Mouse (Mus musculus): ENCODE results near the gene Tnrc6b.
"Not testable (repeated sequence)": the region's sequence is repeated elsewhere in the genome, so short reads cannot be mapped to it uniquely, and the experiment has no call there.

The Tnrc6b gene

DNA sequence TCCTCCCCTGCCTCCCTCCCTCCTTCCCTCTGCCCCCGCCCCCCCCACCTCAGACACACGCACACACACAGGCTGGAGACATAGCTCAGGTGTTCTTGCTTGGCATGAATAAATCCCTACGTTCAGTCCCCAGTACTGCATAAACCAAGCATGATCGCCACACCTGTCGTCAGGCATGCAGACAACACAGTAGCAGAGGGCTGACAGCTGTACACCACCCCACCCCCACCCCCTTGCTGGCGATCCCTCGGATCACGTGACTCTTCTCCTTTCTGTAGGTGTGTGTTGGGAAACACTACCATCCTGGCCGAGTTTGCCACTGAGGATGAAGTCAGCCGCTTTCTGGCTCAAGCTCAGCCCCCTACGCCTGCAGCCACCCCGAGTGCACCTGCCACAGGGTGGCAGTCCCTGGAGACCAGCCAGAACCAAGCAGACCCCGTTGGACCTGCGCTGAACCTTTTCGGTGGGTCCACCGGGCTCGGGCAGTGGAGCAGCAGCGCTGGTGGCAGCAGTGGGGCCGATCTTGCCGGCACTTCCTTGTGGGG is 217.8 kb downstream of the Tnrc6b start:
- DNase-seq: no peak

DNA sequence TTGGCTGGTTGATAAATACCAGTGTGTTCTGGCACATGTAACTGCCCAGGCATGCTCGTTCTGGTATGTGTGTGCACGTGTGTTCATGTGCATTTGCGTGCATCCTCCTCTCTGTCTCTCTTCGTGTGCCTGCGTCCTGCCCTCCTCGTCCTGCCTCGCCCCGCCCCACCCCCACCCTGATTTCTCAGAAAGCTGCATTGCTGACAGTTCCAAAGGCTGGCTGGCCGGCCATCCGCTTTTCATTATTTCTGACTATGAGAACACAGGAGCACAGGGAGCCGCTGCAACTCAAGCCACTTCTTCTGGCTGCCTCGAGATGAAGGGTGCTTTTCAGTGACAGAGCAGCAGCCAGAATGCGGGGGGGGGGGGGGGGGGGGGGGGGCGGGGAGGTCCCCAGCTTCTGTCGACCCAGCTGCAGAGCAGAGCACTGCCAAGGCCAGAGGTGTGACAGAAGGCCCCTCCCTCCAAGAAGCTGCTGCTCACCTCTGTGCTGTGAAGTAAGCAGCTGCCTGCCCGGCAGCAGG is 219.0 kb downstream of the Tnrc6b start:
- DNase-seq: no peak

DNA sequence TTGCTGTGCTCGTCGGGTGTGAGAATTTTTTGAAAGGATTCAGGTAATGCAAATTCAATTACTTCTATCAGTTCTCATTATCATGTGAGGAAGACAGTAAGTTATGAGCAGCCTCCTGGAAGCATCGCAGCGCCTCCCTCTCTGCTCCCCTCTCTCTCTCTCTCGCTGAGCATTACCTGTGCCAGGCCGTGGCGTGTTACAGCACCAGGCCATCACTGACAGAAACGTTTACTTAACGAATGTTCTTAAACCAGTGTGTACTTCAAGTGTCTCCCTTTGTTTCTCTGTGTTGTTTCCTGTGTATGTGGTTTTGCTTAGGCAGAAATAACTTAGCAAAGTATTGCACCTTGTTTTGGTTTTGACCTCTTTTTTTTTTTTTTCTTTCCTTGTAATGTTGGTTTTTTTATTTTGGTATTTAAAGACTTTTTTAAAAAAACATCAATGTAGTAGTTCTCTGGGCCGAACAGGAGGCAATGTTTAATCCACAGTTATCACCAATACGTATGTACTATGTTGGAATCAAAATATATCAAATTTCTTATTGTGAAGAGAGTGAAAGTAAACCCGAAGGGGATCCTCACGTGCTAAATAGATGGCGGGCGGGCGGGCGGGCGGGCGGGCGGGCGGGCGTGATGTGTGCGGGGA is 219.7 kb downstream of the Tnrc6b start:
- DNase-seq: not testable (repeated sequence)

DNA sequence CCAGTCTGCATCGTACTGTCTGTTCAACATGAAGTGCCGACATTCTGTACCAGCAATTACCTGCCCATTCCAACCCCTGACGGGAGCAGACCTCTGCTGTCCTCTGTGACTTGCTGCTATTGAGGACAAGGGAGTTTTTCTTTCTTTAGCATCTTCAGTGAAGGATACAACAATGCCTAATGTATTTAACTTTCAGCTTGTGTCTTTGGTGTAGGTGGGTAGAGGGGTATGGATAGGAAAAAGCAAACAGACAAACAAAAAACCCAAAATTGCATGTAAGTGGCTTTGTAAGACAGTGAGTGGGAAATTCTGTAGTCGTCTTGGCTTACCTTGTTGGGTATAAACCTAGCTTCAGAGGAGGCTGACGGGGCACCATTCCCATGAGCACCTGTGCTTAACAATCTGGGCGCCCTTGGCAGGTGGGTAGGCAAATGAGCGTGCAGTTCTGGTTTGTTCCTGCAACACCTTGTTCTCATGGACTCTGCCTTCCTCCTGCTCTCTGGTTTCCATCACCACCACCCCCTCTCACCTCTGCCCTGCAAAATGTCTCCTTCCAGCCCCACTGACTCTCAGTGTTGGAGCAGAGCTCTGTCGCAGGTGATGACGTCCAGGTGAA is 220.3 kb downstream of the Tnrc6b start:
- no peak for DNase-seq

GRCm38 (mm10) chr15:80934841-80935240 is 223.7 kb downstream of the Tnrc6b start:
- DNase-seq: no peak

GRCm38 (mm10) chr15:80936686-80937085 is 225.6 kb downstream of the Tnrc6b start:
- no peak for DNase-seq

- DNase-seq: no peak
Observed at GRCm38 (mm10) chr15:80938615-80939014, 227.5 kb downstream of the Tnrc6b start.

DNA sequence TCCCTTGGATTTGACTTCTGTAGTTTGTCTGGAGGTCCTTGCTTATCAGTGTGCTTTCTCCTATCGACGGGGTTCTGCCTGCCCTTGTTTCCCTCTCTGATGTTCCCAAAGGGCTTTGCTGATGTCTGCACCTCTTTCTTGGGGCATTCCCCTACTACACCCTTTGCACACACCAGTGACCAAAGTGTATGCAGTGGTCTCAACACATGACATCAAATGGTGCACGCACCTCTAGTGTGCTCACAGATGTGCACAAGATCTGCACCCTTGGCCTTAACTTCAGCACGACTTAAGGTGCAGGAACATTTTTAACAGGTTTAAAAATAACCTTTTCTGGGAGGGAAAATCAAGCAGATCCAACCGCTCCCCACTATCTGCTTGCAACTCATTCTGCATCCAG is 228.3 kb downstream of the Tnrc6b start:
- no peak for DNase-seq

GRCm38 (mm10) chr15:80941468-80942040 is 230.4 kb downstream of the Tnrc6b start:
- no peak for DNase-seq

DNA sequence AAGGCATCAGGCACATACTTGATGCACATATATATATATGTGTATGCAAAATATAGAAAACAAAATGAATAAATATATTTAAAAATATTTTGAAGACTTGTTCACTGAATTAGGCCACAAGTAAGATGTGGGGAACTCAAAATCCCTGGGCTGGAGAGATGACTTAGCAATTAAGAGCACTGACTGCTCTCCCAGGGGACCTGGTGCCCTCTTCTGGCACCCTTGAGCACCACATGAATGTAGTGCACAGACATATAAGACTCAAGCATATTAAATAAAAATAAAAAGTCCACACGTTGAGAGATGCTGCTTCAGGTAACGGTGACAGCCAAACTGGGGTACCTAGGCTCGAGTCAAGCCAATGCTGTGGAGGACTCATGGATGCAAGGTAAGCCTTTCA is 234.7 kb downstream of the Tnrc6b start:
- no peak for DNase-seq

DNA sequence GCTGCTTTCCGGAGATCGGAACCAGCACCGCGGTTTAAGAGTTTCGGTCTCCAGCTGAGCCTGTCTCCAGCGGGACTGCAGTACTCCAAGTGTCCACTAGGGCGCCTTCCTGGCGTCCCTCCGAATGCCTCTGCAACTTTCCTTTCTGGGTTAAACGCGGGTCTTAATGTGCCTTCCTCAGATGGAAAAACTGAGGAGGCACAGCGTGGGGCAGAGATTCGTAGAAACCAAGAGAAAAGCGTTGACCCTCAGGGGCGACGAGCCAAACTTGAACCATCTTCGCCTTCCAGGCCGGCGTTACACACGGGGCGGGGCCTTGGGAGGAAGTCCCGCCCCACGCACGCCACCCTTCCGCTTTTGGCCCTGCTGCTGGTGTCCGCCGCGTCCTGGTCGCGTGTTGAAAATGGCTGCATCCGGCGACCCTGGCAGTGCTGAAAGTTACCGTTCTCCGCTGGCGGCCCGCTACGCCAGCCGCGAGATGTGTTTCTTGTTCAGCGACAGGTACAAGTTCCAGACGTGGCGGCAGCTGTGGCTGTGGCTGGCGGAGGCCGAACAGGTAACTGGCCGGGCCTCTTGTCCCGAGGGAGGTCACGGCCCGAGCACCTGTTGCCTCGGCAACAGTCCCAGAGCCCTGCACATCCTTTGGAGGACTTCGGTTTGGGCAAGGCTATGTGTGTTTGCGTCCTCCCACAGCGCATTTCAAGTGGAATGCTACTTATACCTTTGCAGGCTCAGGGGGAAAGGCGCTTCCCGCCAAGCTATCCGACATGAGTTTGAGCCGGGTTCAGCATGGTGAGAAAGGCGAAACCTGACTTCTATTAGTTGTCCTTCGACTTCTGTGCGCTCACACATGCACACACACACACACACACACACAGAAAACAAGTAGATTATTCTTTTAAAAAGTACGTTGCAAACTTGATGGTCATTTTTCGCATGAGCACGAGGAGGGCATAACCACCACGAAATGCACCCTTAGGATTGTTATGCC is 237.3 kb downstream of the Tnrc6b start, which contains the start of gene Adsl:
TSS of gene Adsl (plus strand) at position 346 of the 991 bp plus-strand sequence.
- DNase-seq: peak; percentile 87 to 88

DNA sequence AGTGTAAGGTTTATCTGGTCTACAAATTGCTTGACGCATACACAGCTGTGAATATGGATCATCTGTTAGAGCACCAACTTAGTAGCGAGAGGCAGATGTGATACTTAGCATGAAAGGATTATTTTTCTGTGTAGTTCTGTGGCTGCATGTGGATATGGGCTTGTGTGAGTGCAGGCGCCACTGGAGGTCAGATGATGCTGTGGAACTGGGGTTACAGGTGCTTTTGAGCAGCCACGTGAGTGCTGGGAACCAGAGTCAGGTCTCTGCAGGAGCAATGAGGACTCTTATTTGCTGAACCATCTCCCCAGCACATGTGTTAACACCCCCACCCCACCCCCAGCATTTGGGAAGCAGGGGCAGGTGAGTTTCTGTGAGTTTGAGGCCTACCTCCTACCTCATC is 238.3 kb downstream of the Tnrc6b start:
- DNase-seq: no peak

DNA sequence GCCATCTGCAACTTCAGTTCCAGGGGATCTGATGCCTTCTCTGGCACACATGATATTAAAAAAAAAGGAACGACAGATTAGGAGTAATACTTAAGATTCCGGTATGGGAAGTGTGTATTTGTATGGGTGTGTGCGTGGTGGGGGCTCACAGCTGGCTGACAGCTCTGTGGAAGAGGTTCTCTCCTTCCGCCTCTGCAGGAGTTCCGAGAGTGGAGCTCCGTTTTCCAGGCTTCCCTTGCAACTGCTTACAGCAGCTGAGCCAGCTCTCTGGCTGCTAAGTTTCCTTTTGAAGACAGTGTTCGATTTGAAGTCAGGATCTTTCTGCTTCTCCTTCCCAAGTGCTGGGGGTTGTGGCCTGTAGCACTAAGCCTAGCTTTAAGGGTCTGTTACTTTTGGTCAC is 238.9 kb downstream of the Tnrc6b start:
- DNase-seq: no peak

DNA sequence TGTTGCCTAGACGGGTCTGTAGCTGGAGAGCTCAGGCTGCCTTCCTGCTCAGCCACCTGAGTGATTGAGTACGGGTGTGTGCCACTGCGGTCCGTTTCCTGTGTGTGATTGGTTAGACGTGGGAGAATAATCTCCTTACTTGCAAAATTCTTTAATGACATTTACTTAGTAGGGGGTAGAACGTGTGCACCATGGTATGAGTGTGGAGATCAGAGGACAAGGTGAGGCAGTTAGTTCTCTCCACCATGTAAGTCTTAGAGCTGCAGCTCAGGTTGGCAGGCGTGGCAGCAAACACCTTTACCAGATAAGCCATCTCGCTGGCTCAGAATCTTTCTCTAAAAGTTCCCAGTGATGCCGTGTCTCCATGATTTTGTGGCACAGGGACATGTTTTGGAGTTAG is 242.9 kb downstream of the Tnrc6b start:
- no peak for DNase-seq

- no peak for DNase-seq
Observed at GRCm38 (mm10) chr15:80954861-80955260, 243.7 kb downstream of the Tnrc6b start.

DNA sequence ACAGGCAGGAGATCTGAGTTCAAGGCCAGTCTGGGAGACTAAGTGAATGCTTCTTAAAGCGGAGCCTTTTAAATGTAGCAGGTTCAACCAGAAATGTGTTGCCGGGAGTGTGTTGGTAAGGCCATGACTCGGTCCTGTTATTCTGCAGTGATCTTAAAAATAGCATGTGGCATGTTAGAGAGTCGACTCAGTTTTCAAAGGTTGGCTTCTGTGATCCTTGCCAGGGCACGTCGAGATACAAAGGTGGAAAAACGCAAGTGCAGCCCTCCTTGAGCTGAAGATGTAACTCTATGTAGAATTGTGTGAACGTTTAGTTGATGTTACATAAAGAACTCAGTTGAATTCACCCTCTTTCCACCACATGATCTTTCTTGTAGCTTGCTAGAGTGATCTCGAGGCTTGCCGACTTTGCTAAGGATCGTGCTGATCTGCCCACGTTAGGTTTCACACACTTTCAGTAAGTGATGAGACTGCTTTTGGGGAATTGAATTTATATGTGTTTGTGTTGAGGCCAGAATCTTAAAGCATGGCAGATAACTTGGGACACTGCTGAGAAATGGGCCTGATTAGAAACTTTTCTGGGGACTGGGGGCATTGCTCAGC is 244.8 kb downstream of the Tnrc6b start:
- no peak for DNase-seq

DNA sequence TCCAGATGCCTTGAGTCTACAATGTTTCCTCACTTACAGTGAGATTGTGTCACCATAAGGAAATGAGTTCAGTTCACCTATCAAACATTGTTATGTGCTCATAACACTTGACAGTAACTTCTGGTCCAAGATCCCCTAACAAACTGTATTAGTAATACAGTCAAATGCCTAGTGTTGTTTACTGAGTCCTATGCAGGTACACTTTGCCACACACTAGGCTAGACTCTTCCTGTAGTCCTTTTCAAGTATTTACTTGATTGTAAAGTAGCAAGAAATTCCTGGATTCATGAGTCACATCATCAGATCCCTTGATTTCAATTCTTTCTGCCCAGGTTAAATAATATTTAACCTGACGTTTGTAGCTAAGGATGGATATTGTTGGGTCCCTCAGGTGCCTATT is 258.3 kb downstream of the Tnrc6b start:
- DNase-seq: no peak

DNA sequence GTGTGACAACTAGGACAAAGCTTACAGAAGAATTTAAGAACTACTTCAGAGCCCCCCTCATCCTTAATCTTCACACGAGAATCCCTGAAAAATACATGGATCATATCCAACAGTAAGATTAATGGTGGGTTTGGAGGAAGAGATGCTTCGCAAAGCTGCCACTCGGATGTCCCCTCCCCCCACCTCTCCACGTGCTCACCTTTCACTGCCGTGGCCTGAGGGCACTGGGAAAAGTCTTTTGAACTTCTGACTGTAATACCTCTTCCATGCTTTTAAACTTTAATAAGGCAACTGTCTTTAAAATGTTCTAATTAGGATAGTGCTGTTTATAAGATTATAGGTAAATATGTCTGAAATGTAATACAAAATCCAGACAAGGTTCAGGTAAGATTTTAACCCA is 263.2 kb downstream of the Tnrc6b start:
- DNase-seq: no peak

- DNase-seq: no peak
Observed at GRCm38 (mm10) chr15:80975666-80976065, 264.6 kb downstream of the Tnrc6b start.

- peak; percentile 88 to 92 for DNase-seq
Observed at GRCm38 (mm10) chr15:80977620-80978334, 266.7 kb downstream of the Tnrc6b start, which contains the start of gene Sgsm3. Gene Sgsm3 (plus strand): TSS chr15:80977765.

DNA sequence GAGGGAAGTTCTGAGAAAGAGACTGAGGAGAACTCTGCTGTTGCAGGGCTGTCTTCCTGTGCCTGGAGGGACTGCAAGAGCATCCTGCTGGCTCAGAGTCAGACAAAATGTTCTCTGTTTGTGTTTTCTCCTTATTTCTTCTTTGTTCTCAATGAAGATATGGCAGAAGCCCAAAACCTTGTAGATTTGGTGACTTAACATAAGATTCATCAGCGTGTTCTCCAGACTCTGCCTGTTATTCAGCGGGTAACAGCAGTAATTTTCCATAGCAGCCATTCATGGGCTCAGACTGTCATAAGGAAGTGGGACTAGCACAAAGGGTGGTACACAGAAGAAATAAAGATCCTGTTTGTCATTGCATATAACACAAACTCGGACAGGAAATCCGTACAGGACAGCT is 268.5 kb downstream of the Tnrc6b start:
- no peak for DNase-seq
